Mouse (Mus musculus): Measurements from ENCODE around the gene Art5. TPM values are rescaled to one million over a fixed set of nuclear protein-coding genes. Genes with fewer than 3 reads are reported as not detected.

Gene Art5
- polyA plus RNA-seq (2015; fragmentation: Nextera tagmentation; extraction: Ambion mirVana) = 0.23 and 0.35 TPM in 2 replicates

DNA sequence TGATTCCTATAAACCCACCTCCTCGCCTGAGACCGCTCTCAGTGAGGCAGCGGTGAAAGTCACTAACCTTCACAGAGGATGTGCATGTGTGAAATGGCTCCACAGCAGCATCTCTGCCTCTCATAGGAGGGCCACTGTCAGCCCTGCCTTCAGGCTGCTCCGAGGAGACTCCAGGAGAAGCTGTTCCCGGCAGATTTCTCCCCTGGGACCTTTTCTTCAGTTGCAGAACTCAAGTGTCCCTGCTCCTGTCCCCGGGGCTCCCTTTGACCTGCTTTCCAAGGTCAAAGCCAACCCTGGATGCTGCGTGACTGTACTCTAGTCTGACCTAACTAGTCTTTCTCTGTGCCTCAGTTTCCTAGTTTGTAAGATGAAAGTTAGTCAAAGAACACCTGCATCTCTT, at the start of gene Art5:
Gene Art5, minus strand, starts transcription at position 319 of the 400 bp plus-strand sequence.
- H3K9me3 ChIP-seq (ENCODE audit: control insufficient read depth, low read length) = no peaks in the 10 kb centered on the region
- H3K4me2 ChIP-seq (ENCODE audit: low read length) = no peak within 1 kb of the TSS
- no peaks in the 10 kb centered on the region; the same call in 1 of the 2 replicates for H3K4me1 ChIP-seq (ENCODE audit: control insufficient read depth, insufficient read depth, low read depth, low read length)
- 78% methylated on average over 7 of the region's 7 CpGs for whole genome bisulfite sequencing
- no peaks in the 10 kb centered on the region for H3K27me3 ChIP-seq (replicated peaks; ENCODE audit: control insufficient read depth, insufficient read depth, low read length)
- no peak for ATAC-seq
- no peak within 1 kb of the TSS for H3K9ac ChIP-seq (ENCODE audit: low read depth, low read length)
- H3K36me3 ChIP-seq (ENCODE audit: control insufficient read depth, insufficient read depth, low read length) = no peaks in the 10 kb centered on the region
- H3K4me3 ChIP-seq (ENCODE audit: low read length) = no peak within 1 kb of the TSS
- no peak within 1 kb of the TSS for H3K27ac ChIP-seq (ENCODE audit: low read depth, low read length)

DNA sequence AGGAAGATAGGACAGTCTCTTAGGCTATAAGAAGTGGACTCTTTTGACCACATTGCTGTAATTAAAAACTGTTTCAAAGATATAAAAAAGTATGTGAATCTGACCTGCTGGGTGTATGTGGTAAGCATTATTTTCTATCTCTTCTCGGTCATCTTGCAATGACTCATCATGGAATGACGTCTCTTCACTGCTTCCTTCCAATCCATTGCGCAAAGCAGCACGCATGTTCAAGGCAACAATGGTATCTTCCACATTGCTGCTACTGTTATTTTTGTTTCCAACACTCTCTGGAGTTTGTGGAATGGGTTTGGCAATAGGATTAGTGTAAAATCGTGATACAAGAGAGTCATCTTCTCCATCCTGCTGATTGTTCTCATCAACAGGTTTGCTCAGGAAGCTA, 44.4 kb upstream of the Art5 start:
- H3K27me3 ChIP-seq (replicated peaks; ENCODE audit: control insufficient read depth, insufficient read depth, low read length) = no peaks in the 10 kb centered on the region
- no peaks in the 10 kb centered on the region for H3K9me3 ChIP-seq (ENCODE audit: control insufficient read depth, low read length)
- H3K36me3 ChIP-seq (ENCODE audit: control insufficient read depth, insufficient read depth, low read length) = peaks cover 19% of the 10 kb centered on the region
- no peak overlapping the region for H3K4me3 ChIP-seq (ENCODE audit: low read length)
- no peak overlapping the region for H3K27ac ChIP-seq (ENCODE audit: low read depth, low read length)
- H3K4me1 ChIP-seq (ENCODE audit: control insufficient read depth, insufficient read depth, low read depth, low read length) = no peaks in the 10 kb centered on the region
- no peak for ATAC-seq
- H3K4me2 ChIP-seq (ENCODE audit: low read length) = no peak overlapping the region
- WGBS = 98% methylated on average over 5 of the region's 5 CpGs
- H3K9ac ChIP-seq (ENCODE audit: low read depth, low read length) = no peak overlapping the region

DNA sequence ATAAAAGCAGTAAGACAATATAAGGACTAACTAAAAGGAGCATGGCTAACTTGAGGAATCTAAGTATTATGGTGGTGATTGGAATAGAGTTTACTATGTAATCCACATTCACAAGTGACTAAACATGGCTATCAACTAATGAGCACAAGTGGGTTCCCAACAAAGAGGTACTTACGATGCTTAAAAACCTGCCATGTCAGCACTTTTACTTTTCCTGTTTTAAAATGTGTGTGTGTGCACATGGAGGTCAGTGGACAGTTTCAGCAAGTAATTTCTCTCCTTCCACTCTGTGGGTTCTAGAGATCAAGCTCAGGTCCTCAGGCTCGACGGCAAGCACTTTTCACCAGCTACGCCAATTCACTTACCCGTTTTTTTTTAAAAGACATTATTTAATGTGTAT, 28.6 kb upstream of the Art5 start:
- no peak overlapping the region for H3K9ac ChIP-seq (ENCODE audit: low read depth, low read length)
- H3K4me1 ChIP-seq (ENCODE audit: control insufficient read depth, insufficient read depth, low read depth, low read length) = no peaks in the 10 kb centered on the region
- no peaks in the 10 kb centered on the region for H3K9me3 ChIP-seq (ENCODE audit: control insufficient read depth, low read length)
- no peaks in the 10 kb centered on the region for H3K27me3 ChIP-seq (replicated peaks; ENCODE audit: control insufficient read depth, insufficient read depth, low read length)
- H3K4me3 ChIP-seq (ENCODE audit: low read length) = no peak overlapping the region
- ATAC-seq = no peak
- 98% methylated on average over 5 of the region's 5 CpGs for WGBS
- peaks cover 29% of the 10 kb centered on the region for H3K36me3 ChIP-seq (ENCODE audit: control insufficient read depth, insufficient read depth, low read length)
- no peak overlapping the region for H3K4me2 ChIP-seq (ENCODE audit: low read length)
- no peak overlapping the region for H3K27ac ChIP-seq (ENCODE audit: low read depth, low read length)

DNA sequence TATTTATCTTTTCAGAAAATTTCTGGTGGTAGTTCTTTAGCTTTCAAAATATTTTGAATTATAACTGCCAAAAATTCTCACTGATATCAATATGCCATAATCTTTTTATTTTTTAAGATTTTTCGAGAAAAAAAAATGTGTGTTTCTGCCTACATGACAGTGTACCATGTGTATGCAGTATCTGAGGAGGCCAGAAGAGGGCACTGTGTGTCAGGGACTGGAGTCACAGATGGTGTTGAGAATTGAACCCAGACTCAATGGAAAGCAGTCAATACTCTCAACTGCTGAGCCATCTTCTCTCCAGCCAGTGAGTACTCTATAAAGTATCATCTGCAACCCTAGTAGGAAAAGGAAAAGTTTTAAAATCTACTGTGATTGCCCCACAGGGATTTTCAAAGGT, 28.2 kb upstream of the Art5 start:
- Histone ChIP-seq H3K4me3 (ENCODE audit: low read length) (no peak overlapping the region), H3K9me3 (ENCODE audit: control insufficient read depth, low read length) (no peaks in the 10 kb centered on the region), H3K27me3 (replicated peaks; ENCODE audit: control insufficient read depth, insufficient read depth, low read length) (no peaks in the 10 kb centered on the region), H3K27ac (ENCODE audit: low read depth, low read length) (no peak overlapping the region), H3K4me2 (ENCODE audit: low read length) (no peak overlapping the region), H3K9ac (ENCODE audit: low read depth, low read length) (no peak overlapping the region), H3K36me3 (ENCODE audit: control insufficient read depth, insufficient read depth, low read length) (peaks cover 31% of the 10 kb centered on the region), H3K4me1 (ENCODE audit: control insufficient read depth, insufficient read depth, low read depth, low read length) (no peaks in the 10 kb centered on the region)
- WGBS = 90% methylated on average over 1 of the region's 1 CpGs
- ATAC-seq = no peak

DNA sequence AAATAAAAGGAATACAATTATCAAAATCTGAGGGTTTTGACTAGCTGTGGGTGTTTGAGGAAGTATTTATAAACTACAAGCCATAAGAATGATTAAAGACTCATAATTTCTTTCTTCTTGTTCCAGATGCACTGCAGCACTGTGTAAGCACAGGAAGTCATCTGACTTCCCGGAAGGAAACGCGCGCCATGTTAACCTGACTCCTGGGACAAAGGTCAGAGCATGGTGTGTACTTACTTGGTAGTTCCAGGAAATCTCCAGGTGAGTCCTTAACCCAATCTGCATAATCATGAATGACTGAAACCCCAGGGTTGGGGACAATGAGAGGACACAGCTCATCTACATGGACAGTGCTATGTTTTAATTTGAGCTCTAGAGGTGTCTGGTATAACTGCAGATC, 23.1 kb upstream of the Art5 start:
- no peak for ATAC-seq
- H3K4me2 ChIP-seq (ENCODE audit: low read length) = no peak overlapping the region
- no peaks in the 10 kb centered on the region for H3K9me3 ChIP-seq (ENCODE audit: control insufficient read depth, low read length)
- peaks cover 37% of the 10 kb centered on the region for H3K36me3 ChIP-seq (ENCODE audit: control insufficient read depth, insufficient read depth, low read length)
- WGBS = 90% methylated on average over 4 of the region's 4 CpGs
- no peaks in the 10 kb centered on the region for H3K27me3 ChIP-seq (replicated peaks; ENCODE audit: control insufficient read depth, insufficient read depth, low read length)
- H3K4me3 ChIP-seq (ENCODE audit: low read length) = no peak overlapping the region
- H3K27ac ChIP-seq (ENCODE audit: low read depth, low read length) = no peak overlapping the region
- no peaks in the 10 kb centered on the region for H3K4me1 ChIP-seq (ENCODE audit: control insufficient read depth, insufficient read depth, low read depth, low read length)
- H3K9ac ChIP-seq (ENCODE audit: low read depth, low read length) = no peak overlapping the region

DNA sequence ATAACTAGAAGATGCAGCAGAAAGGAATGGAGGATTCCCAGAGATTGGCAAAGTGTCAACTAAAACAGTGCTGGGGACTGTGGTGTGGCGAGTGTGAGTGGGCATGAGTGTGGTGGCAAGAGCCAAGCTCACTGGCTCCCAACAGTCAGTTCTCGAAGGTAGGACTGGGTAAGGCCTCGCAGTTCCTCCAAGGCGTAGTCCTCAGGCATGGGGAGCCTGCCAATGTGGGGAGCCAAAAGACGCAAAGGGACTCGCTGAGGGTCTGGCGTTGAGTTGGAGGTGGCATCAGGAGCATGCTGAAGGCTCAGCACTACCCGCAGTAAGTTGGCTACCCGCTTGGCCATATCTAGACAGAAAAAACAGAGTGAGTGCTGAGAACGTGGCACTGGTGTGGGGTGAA, 11.0 kb upstream of the Art5 start:
- ATAC-seq = no peak
- WGBS = 94% methylated on average over 10 of the region's 10 CpGs
- Histone ChIP-seq H3K27me3 (replicated peaks; ENCODE audit: control insufficient read depth, insufficient read depth, low read length) (no peaks in the 10 kb centered on the region), H3K4me1 (ENCODE audit: control insufficient read depth, insufficient read depth, low read depth, low read length) (no peaks in the 10 kb centered on the region), H3K27ac (ENCODE audit: low read depth, low read length) (no peak overlapping the region), H3K9me3 (ENCODE audit: control insufficient read depth, low read length) (no peaks in the 10 kb centered on the region), H3K4me2 (ENCODE audit: low read length) (no peak overlapping the region), H3K36me3 (ENCODE audit: control insufficient read depth, insufficient read depth, low read length) (peaks cover 59% of the 10 kb centered on the region), H3K9ac (ENCODE audit: low read depth, low read length) (no peak overlapping the region), H3K4me3 (ENCODE audit: low read length) (no peak overlapping the region)

DNA sequence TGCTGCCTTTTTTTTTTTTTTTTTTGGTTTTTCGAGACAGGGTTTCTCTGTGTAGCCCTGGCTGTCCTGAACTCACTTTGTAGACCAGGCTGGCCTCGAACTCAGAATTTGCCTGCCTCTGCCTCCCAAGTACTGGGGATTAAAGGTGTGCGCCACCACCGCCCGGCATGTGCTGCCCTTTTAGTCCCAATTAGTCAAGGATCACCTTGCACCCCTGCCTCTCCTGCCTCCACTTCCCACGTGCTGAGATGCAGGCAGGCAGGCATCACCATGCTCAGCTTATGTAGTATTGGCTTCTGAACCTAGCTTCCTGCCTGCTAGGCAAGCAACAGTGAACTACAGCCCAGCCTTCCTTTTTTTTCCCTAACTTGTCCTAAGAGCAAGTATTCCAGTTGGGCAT, 8.1 kb upstream of the Art5 start:
- no peak overlapping the region for H3K4me3 ChIP-seq (ENCODE audit: low read length)
- no peak overlapping the region for H3K27ac ChIP-seq (ENCODE audit: low read depth, low read length)
- H3K4me1 ChIP-seq (ENCODE audit: control insufficient read depth, insufficient read depth, low read depth, low read length) = no peaks in the 10 kb centered on the region
- no peaks in the 10 kb centered on the region for H3K27me3 ChIP-seq (replicated peaks; ENCODE audit: control insufficient read depth, insufficient read depth, low read length)
- H3K9me3 ChIP-seq (ENCODE audit: control insufficient read depth, low read length) = no peaks in the 10 kb centered on the region
- no peak for ATAC-seq
- WGBS = 81% methylated on average over 6 of the region's 6 CpGs
- no peak overlapping the region for H3K9ac ChIP-seq (ENCODE audit: low read depth, low read length)
- H3K4me2 ChIP-seq (ENCODE audit: low read length) = no peak overlapping the region
- peaks cover 33% of the 10 kb centered on the region for H3K36me3 ChIP-seq (ENCODE audit: control insufficient read depth, insufficient read depth, low read length)

DNA sequence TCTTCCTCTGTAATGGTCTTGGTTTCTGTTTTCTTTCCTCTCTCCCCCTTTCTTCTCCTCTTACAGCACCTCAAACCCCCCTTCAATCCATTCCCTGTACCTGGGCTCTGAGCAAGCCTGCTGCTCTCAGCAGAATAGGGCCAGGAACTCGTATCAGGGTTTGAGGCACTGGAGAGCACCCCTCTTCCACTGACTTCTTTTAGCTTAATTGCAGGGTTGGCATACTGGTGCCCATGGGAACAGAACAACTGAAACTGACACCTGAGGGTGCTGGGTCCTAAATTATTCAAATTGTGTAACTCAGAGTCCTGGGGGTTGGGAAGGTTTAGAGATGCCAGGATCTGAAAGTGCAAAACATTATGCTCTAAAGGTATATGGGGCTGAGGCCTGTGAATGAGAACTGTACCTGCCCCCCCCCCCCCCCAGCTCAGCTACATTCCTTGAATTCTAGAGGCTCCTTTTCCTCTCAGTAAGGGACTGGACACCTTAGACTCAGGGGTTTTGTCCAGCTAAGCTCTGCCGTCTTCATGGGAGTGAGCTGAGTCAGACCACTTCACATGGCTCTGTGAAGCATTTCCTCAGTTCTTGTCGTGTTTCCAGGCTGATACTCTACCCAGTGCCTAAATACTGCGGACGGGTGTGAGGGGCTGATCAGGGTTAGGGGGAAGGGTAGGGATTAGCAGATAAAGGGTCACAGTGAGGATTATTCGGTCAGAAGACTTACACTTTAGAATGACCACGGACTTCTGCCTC, 7.5 kb upstream of the Art5 start, which contains the start of gene Chrna10:
Gene Chrna10, minus strand, starts transcription at position 250 of the 753 bp plus-strand sequence.
- H3K9me3 ChIP-seq (ENCODE audit: control insufficient read depth, low read length) = no peaks in the 10 kb centered on the region
- no peak for ATAC-seq
- H3K4me2 ChIP-seq (ENCODE audit: low read length) = no peak within 1 kb of the TSS
- WGBS = 64% methylated on average over 7 of the region's 7 CpGs
- no peak within 1 kb of the TSS for H3K4me3 ChIP-seq (ENCODE audit: low read length)
- H3K27ac ChIP-seq (ENCODE audit: low read depth, low read length) = no peak within 1 kb of the TSS
- H3K9ac ChIP-seq (ENCODE audit: low read depth, low read length) = no peak within 1 kb of the TSS
- H3K27me3 ChIP-seq (replicated peaks; ENCODE audit: control insufficient read depth, insufficient read depth, low read length) = no peaks in the 10 kb centered on the region
- H3K4me1 ChIP-seq (ENCODE audit: control insufficient read depth, insufficient read depth, low read depth, low read length) = no peaks in the 10 kb centered on the region
- peaks cover 28% of the 10 kb centered on the region for H3K36me3 ChIP-seq (ENCODE audit: control insufficient read depth, insufficient read depth, low read length)

DNA sequence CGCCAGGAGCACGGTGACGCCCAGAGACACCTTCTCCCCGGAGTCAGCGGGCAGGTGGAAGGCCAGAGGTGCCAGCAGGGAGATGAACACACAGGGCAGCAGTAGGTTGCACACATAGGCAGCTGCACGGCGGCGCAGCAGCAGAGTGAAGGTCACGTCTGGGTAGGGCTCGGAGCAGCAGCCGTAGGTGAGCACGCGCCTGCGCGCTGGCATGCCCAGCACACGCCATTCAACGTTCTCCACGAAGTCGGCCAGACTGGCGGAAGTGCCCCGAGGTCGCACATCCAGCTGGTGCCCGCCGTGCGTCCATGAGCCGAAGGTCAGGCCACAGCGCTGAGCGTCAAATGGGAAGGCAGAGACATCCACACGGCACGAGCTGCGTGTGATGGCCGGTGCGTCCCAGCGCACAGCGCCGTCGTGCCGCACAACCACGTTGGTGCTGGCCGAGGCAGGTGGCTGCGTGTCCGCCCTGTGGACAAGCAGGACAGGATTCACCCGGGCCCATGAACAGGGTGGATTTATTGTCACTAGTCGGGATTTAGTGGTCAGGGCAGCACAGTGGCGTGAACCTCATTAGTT, 4.0 kb upstream of the Art5 start:
- Histone ChIP-seq H3K9ac (ENCODE audit: low read depth, low read length) (no peak overlapping the region), H3K9me3 (ENCODE audit: control insufficient read depth, low read length) (no peaks in the 10 kb centered on the region), H3K4me3 (ENCODE audit: low read length) (no peak overlapping the region), H3K4me1 (ENCODE audit: control insufficient read depth, insufficient read depth, low read depth, low read length) (no peaks in the 10 kb centered on the region), H3K27me3 (replicated peaks; ENCODE audit: control insufficient read depth, insufficient read depth, low read length) (no peaks in the 10 kb centered on the region), H3K27ac (ENCODE audit: low read depth, low read length) (no peak overlapping the region), H3K36me3 (ENCODE audit: control insufficient read depth, insufficient read depth, low read length) (peaks cover 4% of the 10 kb centered on the region; the same call in 1 of the 2 replicates), H3K4me2 (ENCODE audit: low read length) (no peak overlapping the region)
- no peak for ATAC-seq
- 79% methylated on average over 45 of the region's 45 CpGs for WGBS
